Mouse (Mus musculus): ENCODE data around the gene Kantr.
"Not testable (repeated sequence)": the region's sequence is repeated elsewhere in the genome, so short reads cannot be mapped to it uniquely, and the experiment has no call there.

- not testable (repeated sequence) for TF ChIP-seq CTCF (IDR thresholded peaks at IDR 0.05; ENCODE audit: extremely low read depth, insufficient read length, insufficient replicate concordance, low read depth, low read length); POLR2A (IDR thresholded peaks at IDR 0.05; ENCODE audit: low read depth, low read length)
Observed at GRCm38 (mm10) chrX:152329400-152329799, 2.1 kb upstream of the Kantr start.

All from small intestine, adult 2 months (tissue).